Mouse (Mus musculus): Measurements from ENCODE around the gene Olfr94.
A peak's percentile ranks its signal among the peaks of the same experiment; 100 is the strongest.
"Not testable (repeated sequence)": the region's sequence is repeated elsewhere in the genome, so short reads cannot be mapped to it uniquely, and the experiment has no call there.

The Olfr94 gene

GRCm38 (mm10) chr17:37200894-37201293 lies at the start of gene Olfr94:
TSS of gene Olfr94 (minus strand) at chr17:37200994.
- no peak for DNase-seq (ENCODE audit: extremely low read depth, low read depth)

GRCm38 (mm10) chr17:37250544-37250943 lies 49.8 kb upstream of the Olfr94 start:
- no peak for DNase-seq (ENCODE audit: extremely low read depth, low read depth)

- DNase-seq (ENCODE audit: extremely low read depth, low read depth) = no peak
These were observed 48.7 kb upstream of the Olfr94 start for GRCm38 (mm10) chr17:37249460-37249859.

GRCm38 (mm10) chr17:37246715-37247114 lies 45.9 kb upstream of the Olfr94 start:
- DNase-seq (ENCODE audit: extremely low read depth, low read depth) = peak; percentile 53

- DNase-seq (ENCODE audit: extremely low read depth, low read depth) = no peak
These were observed 41.4 kb upstream of the Olfr94 start for GRCm38 (mm10) chr17:37242198-37242597.

- DNase-seq (ENCODE audit: extremely low read depth, low read depth) = not testable (repeated sequence)
These were observed 36.4 kb upstream of the Olfr94 start, which contains the start of gene Olfr97 for GRCm38 (mm10) chr17:37237230-37237629. TSS of gene Olfr97 (minus strand) at chr17:37237330.

- DNase-seq (ENCODE audit: extremely low read depth, low read depth) = no peak
These were observed 21.1 kb upstream of the Olfr94 start for GRCm38 (mm10) chr17:37221879-37222278.

GRCm38 (mm10) chr17:37219846-37220245 lies 19.1 kb upstream of the Olfr94 start, which contains the start of gene Olfr96:
TSS of gene Olfr96 (plus strand) at chr17:37220146.
- DNase-seq (ENCODE audit: extremely low read depth, low read depth) = no peak

GRCm38 (mm10) chr17:37218486-37218885 lies 17.7 kb upstream of the Olfr94 start:
- DNase-seq (ENCODE audit: extremely low read depth, low read depth) = no peak

- DNase-seq (ENCODE audit: extremely low read depth, low read depth) = no peak
These were observed 12.2 kb upstream of the Olfr94 start, which contains the start of gene Olfr95 for GRCm38 (mm10) chr17:37213018-37213417. TSS of gene Olfr95 (minus strand) at chr17:37213118.

GRCm38 (mm10) chr17:37210884-37211768 lies 10.3 kb upstream of the Olfr94 start:
- DNase-seq (ENCODE audit: extremely low read depth, low read depth) = no peak

- no peak for DNase-seq (ENCODE audit: extremely low read depth, low read depth)
These were observed 3.1 kb upstream of the Olfr94 start for GRCm38 (mm10) chr17:37203917-37204236.

GRCm38 (mm10) chr17:37203206-37203916 lies 2.6 kb upstream of the Olfr94 start:
- peak; percentile 76 for DNase-seq (ENCODE audit: extremely low read depth, low read depth)

- DNase-seq (ENCODE audit: extremely low read depth, low read depth) = no peak
These were observed 3.7 kb downstream of the Olfr94 start for GRCm38 (mm10) chr17:37196845-37197724.

GRCm38 (mm10) chr17:37194782-37195181 lies 6.0 kb downstream of the Olfr94 start:
- no peak for DNase-seq (ENCODE audit: extremely low read depth, low read depth)

- DNase-seq (ENCODE audit: extremely low read depth, low read depth) = no peak
These were observed 7.1 kb downstream of the Olfr94 start, which contains the start of gene Ubd for GRCm38 (mm10) chr17:37193656-37194055. TSS of gene Ubd (plus strand) at chr17:37193892.

- no peak for DNase-seq (ENCODE audit: extremely low read depth, low read depth)
These were observed 7.8 kb downstream of the Olfr94 start for GRCm38 (mm10) chr17:37193032-37193431.

GRCm38 (mm10) chr17:37190711-37191110 lies 10.1 kb downstream of the Olfr94 start:
- DNase-seq (ENCODE audit: extremely low read depth, low read depth) = no peak

- no peak for DNase-seq (ENCODE audit: extremely low read depth, low read depth)
These were observed 15.3 kb downstream of the Olfr94 start for GRCm38 (mm10) chr17:37185474-37185873.

- DNase-seq (ENCODE audit: extremely low read depth, low read depth) = no peak
These were observed 39.4 kb downstream of the Olfr94 start, which contains the start of gene Olfr93 for GRCm38 (mm10) chr17:37161394-37161793. TSS of gene Olfr93 (minus strand) at chr17:37161494.

All from MEL-GATA-1-ER (cell line).